Mouse (Mus musculus): ENCODE results near the gene Clstn3.

Clstn3 gene

DNA sequence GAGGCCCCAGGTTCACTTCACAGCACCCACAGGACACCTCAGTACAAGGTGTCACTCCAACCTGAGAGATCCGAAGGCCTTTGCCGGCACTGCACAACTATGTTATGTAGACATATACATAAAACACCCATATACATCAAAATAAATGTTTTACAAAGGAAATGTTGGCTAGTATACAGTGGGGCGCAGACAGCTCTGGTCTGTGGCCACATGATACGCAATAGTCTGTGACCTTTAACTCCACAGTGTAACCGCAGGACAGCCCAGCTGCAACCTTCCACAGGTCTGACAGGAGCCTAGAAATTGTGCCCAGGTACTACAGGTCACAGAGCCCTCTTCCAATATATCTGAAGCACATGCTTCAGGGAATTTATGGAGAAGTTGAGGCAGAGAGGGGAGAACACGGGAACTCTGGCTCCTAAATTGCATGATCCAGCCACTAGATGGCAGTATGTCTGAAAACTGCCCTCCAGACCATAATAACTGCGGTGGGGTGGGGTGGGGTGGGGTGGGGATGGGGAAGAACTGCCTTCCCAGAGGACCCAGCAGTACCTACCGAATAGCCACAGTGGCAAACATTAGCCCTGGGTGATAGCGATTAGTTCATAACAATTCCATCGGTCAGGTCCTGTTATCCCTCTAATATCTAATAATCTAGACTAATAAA is 16.3 kb downstream of the Clstn3 start:
- DNase-seq: no peak

DNA sequence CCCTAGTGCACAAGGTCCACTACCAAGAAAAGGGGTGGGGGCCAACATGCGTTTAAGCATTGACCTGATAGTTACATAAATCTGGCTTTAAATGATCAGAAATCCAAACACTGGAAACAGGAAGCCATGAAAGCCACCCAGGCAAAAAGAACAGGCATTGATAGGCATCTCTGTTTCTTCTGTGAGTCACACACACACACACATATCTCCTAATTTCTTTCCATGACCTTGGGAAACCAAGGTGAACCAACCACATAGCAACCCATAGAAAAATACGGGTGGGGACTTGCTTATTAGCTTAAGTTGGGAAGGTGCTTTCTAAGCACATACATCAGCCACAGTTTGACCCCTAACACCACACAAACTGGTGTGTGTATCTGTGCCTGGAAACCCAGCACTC is 17.2 kb downstream of the Clstn3 start:
- DNase-seq: no peak

DNA sequence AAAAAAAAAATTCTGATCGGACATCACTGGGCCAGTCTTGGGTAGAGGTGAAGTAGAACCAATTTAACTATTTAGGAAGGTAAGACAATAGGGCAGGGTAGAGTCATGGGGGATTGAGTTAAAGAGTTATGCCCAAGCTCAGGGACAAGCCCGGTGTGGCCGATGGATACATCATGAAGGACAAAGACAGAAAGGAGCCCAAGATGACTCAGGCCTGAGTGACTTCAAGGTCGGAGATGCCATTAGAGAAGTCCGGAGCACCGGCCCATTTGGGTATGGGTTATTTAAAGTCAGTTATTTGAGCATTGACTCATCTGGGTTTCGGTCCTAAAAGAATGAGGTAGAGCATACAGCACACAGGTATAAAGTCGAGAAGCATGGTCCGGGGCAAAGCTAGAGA is 18.1 kb downstream of the Clstn3 start:
- DNase-seq: no peak

DNA sequence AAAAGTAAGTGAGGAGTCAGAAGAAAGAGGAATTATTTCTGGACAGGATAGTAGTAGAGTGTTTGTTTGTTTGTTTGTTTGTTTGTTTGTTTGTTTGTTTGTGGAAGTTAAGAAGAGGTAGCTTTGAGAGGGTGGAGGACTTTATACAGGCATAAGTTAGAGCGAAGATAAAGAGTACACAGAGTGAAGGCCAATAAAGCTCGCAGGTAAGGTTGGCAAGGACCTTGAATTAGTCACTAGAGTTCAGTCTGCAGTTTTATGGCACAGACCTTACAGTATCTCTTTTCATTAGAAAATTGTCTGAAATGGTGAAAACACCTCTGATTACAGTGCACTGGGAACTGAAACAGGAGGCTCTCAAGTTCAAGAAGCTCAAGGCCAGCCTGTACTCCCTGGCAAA is 18.6 kb downstream of the Clstn3 start:
- no peak for DNase-seq

DNA sequence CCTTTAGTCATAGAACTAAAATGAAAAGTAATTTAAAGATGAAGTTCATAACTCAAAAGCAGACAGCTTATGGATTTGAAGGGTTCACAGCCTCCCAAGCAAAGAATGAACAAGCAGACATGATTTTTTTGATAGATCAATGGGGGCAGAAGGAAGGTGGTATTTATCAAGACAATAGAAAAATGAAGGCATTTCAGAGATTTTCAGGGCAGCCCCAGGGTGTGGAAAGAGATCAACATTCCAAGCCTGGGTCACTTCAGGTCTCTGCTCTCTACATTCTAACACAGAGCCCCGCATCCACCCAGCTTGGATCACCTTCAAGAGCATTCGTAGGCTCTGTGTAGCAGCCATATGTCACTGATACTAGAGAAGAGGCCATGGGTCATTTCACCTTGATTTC is 21.3 kb downstream of the Clstn3 start:
- no peak for DNase-seq

DNA sequence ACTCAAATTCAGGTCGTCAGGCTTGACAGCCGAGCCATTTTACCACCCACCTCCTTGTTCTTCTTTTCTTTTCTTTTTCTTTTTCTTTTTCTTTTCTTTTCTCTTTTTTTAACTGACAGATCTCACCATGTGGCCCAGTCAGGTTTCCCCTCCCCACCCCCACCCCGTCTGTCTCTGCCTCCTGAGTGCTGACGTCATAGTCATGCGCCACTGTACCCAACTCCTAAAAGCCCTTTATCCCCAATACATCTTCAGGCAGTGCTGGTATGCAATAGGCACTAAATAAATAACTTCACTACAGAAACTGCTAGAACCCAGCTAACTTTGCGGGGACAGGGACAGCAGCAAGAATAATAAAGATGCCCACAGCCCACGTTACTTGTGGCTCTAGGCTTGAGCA is 28.3 kb downstream of the Clstn3 start:
- no peak for DNase-seq

DNA sequence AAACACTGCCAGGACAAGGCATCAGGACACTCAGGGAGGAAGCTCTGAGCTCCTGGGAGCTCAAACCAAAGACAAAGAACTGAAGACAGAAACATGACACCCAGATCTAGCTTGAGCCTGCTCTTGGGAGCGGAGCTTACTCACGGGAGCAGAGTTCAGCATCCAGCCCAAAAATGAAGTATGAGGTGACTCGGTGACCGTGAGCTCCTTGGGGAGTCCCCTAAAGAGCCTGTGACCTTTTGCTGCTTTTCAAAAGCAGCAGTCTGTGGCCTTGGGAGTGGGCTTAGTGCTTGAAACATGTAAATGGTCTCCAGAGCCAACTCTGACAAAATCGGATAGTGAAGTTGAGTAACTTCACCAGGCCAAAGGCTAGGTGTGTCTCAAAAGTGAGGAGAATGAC is 29.4 kb downstream of the Clstn3 start:
- DNase-seq: no peak

DNA sequence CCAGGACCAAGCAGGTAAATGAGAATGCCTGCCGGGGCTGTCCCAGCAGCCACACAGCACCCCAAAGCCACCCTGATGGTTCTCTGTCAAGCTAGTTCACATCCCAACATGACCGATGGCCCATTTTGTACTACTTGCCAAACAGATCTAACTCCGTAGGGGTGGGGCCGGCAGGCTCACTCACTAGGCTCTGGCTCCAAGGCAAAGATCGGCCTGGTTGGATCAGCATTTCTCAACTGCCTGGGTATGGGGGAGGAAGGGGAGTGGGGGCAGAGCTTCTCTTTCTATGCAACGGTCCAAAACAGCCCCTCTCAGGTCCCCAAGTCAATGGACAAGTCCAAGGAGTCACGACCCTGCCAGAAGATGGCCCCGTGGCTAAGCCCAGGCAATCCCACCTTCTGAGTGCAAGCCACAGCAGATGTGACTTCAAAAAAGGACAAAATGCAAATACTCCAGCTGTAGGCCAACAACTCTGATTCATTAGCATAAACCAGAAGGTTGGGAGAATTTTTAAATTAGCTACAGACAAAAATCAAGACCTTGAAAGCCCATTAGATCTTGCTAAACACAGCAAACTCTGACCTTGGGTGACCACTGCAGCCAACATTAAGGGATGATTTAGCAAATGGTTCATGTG is 30.8 kb downstream of the Clstn3 start:
- no peak for DNase-seq

DNA sequence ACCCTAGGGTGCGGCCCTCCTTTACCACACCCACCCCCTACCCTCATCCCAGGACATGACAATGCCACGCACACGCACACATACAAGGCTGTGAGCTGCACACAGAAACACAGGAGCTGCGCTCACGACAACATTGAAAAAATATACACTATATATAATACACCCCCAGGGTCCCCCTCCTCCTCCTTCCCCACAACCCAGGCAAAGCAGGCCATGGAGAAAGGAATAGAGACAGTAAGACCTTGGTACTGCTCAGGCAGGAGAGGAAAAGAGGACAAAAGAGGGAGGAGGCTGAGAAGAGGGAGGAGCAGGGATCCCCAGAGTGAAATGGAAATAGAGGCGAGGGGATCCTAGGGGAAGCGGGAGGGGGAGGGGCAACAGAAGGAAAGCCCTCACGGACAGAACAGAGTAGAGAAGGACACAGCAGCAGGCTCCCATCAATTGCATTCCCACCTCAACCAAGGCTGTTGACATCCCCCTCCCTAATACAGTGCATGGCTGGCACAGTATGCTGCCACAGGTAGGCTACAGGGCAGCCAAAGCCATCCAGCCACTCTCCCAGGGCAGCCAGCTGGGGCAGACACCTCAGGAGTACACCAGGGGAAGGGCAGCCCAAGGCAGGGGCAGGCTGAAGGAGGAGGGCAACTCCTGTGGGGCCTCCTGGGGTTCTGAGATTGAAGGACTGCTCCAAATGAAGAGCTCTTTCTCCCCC is 33.7 kb downstream of the Clstn3 start:
- no peak for DNase-seq

DNA sequence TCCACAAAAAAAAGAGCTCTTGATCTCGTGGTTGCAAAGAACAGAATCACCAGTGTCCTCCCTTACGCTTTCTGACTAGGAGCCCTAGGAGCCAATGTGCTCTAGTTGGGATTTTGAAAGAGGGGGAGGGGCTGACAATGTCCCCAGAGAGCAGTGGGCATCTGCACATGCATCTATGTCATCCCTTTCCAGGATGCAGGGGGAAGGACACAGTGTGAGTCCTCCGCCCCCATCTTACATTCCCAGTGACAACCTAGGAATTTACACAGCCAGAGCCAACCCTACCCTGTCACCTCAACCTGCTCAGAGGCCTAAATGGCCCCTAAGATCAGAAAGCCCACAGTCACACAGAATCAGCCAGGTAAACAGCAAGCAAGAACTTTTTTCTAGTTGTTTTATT is 34.2 kb downstream of the Clstn3 start:
- no peak for DNase-seq

DNA sequence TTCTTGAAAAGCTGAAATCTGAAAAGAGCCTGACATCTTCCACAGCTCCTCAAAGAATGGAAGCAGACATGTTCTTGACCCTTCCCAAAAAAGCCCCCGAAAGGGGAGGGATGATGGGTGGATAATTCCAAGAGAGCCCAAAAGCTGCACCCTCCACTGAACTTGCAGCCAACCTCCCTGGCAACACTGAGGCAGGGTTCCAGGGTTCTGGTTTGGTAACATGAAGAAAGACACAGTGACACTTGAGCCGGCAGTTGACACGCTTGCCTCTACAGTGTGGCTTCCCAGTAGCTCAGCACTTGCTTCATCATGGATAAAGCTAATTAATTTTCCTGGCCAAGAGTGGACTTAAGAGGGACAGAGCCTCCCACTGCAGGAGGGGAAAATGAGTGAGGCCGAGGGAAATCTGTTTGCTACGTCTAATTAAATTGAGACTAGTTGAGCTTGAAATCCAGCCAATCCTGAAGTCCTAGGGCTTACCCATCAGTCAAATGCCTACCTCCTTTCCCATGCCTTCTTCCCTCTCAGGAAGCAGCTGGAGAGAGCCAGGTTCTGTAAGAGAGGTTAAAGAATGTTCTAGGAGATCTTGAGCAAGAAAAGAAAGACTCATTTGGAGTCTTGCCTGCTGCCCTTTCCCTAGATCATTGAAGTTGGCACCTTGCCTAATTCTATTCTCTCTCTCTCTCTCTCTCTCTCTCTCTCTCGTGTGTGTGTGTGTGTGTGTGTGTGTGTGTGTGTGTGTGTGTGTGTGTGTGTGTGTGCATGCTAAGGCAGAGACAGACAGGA is 36.6 kb downstream of the Clstn3 start:
- no peak for DNase-seq

DNA sequence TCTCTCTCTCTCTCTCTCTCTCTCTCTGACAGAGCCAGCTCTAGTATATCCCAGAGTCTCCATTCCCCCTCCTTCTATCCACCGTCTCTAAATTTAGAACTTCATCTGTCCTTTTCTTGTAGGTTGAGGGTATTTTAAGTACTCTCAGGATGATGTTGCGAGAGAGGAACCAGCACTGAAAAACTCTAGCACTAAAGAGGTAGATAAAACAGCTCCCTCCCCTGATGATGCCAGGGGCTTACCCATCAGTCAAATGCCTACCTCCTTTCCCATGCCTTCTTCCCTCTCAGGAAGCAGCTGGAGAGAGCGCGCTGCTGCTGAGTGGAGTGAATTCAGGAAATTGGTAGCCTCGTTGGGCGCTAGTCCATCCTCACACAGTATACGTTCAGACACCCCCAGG is 37.3 kb downstream of the Clstn3 start:
- DNase-seq: no peak

DNA sequence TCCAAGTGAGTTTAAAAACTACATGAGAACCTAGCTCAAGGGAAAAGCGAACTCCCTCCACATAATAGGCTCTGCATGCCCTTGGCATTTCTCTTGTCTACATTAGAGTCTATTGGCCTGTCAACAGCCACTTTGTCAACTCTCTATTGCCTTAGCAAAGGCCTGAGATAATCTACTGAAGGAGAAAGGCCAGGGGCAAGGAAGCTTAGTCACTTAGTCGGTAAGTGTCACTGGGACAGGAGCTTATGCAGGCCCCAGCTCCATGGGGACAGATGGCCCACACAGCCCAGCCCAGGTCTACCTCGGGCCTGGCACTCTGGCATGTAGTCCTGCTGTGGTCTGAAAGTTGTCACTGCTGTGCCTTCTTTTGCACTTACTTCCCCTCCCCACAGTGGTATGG is 38.0 kb downstream of the Clstn3 start:
- DNase-seq: no peak

DNA sequence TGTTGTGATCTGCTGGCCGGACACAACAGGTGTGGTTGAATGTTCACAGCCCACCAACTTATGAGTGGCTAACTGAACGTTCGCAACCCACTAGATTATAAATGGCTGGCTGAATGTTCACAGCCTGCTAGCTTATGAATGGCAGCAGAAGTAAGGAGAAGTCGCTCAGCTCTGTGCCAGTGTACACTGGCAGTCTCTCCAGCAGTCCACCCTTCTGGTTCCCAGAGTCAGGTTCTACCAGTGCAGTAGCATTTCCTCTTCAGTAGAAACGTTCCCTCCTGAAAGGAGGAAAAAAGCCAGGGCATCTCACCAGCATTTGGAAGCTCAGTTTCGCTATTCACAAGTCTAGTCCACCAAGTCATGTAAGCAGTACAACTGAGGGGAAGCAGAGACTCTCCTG is 39.1 kb downstream of the Clstn3 start:
- DNase-seq: no peak

DNA sequence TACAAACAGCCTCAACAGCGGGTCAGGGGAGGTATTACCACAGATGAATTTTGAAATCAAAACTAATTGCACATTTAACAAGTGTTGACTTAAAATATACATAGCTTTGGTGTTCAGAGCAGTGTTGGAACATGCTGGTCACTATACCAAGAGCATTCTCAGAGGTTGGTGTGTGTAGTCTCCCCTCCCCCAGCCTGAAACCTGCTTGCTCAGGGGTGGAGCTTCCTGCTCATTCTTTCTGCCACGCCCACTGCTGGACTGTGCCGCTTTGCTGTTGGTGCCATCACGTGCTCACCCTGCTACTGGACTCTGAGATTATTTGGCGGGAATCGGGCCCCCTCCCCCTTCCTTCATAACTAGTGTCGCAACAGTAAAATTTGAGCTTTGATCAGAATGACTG is 39.6 kb downstream of the Clstn3 start:
- DNase-seq: peak; percentile 13 to 41

DNA sequence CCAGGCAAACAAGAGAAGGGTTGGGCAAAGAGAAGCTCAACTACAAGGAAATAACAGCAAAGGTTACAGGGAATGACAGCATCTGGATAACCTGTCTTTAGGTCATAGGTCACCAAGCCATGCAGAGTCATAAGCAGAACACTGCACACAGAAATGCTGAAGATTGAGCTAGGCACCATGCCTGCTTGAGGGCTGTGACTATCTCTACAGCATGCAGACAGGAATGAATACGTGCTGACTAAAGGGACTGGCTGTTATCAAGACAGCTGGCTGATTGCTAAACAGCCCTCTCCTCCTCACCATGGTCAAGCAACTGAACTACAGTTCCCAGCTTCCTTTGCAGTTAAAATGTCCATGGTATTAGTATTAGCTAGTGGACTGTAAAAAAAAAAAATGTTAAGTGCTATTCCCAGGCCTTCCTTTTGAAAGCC is 40.5 kb downstream of the Clstn3 start:
- DNase-seq: no peak

DNA sequence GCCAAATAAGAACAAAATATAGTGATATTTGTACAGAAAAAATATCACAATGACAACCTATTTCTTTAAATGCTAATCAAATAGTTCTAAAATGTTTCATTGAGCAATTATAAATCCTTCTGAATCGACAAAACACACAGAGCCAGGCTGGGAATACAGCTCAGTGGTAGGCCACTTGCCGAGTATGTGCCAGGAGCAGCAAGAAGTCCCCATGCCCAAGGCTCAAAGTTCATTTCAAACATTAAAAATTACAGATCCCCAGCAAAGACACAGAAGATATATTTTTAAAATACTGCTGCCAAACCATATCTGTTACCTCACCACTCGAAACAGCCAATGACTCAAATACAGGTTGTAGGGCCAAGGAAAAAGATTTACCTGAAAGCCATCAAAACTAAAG is 45.9 kb downstream of the Clstn3 start:
- DNase-seq: no peak

DNA sequence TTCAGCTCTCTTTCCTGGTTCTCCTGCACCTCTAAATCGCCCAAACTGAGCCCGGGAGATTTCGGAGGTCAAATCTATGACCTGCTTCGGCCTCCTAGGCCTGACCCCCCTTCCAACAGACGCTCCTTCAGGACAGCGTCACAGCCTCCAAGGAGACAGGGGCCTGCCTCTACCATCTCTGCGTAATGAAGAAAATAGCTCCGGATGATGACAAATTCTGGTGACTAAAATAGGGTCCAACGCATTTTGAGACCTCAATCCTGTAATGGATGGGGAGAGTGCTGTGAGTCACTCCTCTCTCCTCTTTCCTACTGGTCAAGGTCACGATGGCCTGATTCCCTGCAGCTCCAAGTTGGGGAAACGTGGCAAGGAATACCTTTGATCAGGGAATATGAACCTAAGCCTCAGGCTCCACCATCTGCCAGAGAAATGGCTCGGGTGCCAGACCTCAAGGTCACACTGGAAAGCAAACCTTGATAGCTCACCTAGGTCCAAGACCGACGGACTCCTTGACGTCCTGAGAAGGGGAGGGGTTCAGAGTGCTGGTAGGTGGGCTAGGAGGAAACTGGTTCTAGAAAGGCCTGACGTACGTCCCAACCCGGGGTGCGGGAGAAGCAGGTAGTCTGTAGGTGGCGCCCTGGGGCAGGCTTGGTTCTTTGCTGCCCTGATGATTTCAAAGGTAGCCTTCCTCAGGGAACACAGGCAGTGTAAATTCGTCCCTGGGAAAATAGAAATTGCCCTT is 49.1 kb downstream of the Clstn3 start:
- DNase-seq: peak; percentile 86 to 90

DNA sequence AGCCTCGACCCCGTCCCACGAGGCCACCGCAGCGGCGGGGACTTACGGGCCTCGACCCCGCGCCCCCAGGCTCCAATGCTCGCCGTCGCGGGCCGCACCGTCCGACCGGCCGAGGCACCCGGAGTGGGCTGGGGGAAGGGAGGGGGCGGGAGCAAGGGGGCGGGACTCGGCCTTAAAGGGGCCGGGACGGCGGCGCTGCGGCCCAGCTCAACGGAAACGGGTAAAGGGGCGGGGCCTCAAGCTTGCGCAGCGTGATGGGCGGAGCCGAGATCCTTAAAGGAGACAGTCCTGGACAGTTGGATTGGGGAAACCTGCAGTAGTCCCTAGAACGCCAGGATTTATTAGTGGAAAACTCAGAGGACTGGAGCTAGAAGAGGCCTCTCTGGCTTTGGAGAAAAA is 49.7 kb downstream of the Clstn3 start, which contains the start of gene Pex5:
Pex5 (minus strand) TSS at position 141 of the 399 bp plus-strand sequence.
- peak; percentile 98 for DNase-seq

DNA sequence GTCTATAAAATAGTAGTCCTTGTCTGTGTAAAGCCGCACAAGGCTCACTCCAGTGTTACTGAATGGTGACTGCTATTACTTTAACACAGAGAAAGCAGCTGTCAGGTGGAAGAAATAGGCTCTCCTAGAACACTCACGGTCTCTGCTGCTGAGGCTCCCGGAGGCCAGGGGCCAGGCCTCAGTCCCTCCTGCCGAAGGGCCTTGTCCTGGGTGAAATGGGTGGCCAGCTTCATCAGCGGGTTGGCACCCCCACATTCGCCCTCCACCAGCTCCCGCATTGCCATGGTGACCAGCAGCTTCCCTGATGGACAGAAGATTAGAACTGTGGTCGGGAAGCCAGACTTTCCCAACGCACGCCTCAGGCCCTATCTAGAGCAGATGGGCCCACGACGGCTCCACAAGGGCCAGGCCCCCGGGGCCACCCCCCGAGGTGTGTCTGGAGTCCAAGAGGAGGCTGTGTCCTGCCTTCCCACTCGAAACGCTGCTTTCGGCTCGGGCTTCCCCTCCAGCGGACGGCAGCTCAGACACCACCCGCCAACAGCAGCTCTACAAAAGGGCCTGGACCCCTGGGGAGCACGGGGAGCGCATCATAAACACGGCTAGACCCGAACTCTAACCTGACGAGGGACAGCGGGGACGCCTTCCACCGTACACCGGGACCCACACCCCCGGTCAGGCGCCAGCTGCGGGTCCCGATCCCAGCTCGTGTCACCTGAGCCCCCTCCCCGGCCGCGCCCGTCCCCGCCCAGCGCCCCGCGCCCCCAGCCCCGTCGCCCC is 50.3 kb downstream of the Clstn3 start:
- DNase-seq: peak; percentile 56 to 71

DNA sequence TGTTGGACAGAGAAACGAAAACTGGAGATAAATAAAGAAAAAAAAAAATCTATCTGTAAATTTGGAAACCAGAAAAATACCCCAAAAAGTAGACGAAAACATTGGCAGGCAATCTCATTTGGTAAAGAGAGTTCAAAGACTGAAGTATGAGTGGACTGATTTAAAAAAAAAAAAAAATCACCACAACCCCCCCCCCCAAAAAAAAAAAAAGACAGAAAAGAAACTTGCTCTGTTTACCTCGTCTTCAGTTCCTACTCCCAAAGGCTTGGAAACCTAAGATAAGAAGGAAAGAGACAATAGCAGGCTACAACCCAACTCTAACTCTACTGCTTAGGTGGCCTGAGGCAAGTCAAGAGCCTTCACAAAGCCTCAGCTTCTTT is 50.8 kb downstream of the Clstn3 start:
- no peak for DNase-seq

DNA sequence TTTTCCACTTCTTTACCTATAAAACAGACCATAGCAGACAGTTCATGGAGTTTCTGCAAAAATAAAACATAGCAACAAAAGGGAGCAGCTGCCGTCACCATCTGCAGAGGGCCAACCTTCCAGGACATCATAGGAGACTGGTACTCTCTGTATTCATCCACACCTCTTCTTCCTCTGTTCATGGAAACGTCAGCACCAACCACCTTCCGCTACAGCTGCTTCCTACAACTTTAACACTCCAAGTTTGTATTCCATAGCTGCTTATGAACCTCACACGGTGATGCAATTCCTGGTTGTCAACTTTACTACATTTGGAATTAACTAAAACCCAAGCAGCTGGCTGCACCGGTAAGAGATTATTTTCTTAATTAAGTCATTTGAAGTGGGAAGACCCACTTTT is 56.2 kb downstream of the Clstn3 start:
- DNase-seq: no peak
